Mouse (Mus musculus) central nervous system, embryonic 14 days (tissue): ENCODE measurements around the gene Bcan. TPM values are rescaled to one million over a fixed set of nuclear protein-coding genes. Genes with fewer than 3 reads are reported as not detected.

Experiments used
- polyA plus RNA-seq: library from polyadenylated mRNA; depleted of rRNA; stranded (reverse); fragments of >200 nt; gene quantifications from 2 replicates; pipeline ENCODE4 v1.2.3, GENCODE M21; 2012; rRNA removed

Gene Bcan
- polyA plus RNA-seq, result 53.5 and 58.6 TPM in 2 replicates

GRCm38 (mm10) chr3:88000181-88000580 lies at the start of gene Bcan:
TSS of gene Bcan (minus strand) at chr3:88000230.

GRCm38 (mm10) chr3:88042661-88043421 lies 42.8 kb upstream of the Bcan start, which contains the start of gene Gpatch4:
TSS of gene Gpatch4 (plus strand) at chr3:88043108.

GRCm38 (mm10) chr3:88027434-88028186 lies 27.6 kb upstream of the Bcan start, which contains the start of gene Hapln2:
TSS of gene Hapln2 (minus strand) at chr3:88027583.

GRCm38 (mm10) chr3:87970939-87971488 lies 29.0 kb downstream of the Bcan start, which contains the start of gene Nes:
TSS of gene Nes (plus strand) at chr3:87971078.

GRCm38 (mm10) chr3:87948378-87949265 lies 51.4 kb downstream of the Bcan start, which contains the start of gene Crabp2:
TSS of gene Crabp2 (plus strand) at chr3:87948666.

Other genes starting within 250 kb of the Bcan start
- 3.3 and 15.5 TPM in 2 replicates for gene Ntrk1, start 205.1 kb downstream of the Bcan start, polyA plus RNA-seq
- 2.1 and 3.5 TPM in 2 replicates for gene Insrr, start 203.3 kb downstream of the Bcan start, polyA plus RNA-seq
- 13.9 and 24.8 TPM in 2 replicates for gene Pear1, start 175.9 kb downstream of the Bcan start, polyA plus RNA-seq
- gene Sh2d2a, start 153.5 kb downstream of the Bcan start, polyA plus RNA-seq, result 0.01 TPM in 1 of 2 replicates, not detected in the other
- gene Prcc, start 114.6 kb downstream of the Bcan start, polyA plus RNA-seq, result 56.0 and 60.4 TPM in 2 replicates
- gene Hdgf, start 93.9 kb downstream of the Bcan start, polyA plus RNA-seq, result 184 and 192 TPM in 2 replicates
- 110 and 113 TPM in 2 replicates for gene Mrpl24, start 80.7 kb downstream of the Bcan start, polyA plus RNA-seq
- gene Isg20l2, start 69.9 kb downstream of the Bcan start, polyA plus RNA-seq, result 28.2 and 29.1 TPM in 2 replicates
- gene Rrnad1, start 69.5 kb downstream of the Bcan start, polyA plus RNA-seq, result 49.8 and 52.1 TPM in 2 replicates
- gene Crabp2, start 51.6 kb downstream of the Bcan start, polyA plus RNA-seq, result 42.6 and 66.3 TPM in 2 replicates
- 42.3 and 48.2 TPM in 2 replicates for gene Nes, start 29.2 kb downstream of the Bcan start, polyA plus RNA-seq
- 0.76 and 0.87 TPM in 2 replicates for gene Hapln2, start 27.4 kb upstream of the Bcan start, polyA plus RNA-seq
- gene Gpatch4, start 42.9 kb upstream of the Bcan start, polyA plus RNA-seq, result 16.2 and 17.5 TPM in 2 replicates
- gene Naxe, start 58.3 kb upstream of the Bcan start, polyA plus RNA-seq, result 95.1 and 96.9 TPM in 2 replicates
- 0.09 TPM in 1 of 2 replicates, not detected in the other for gene Ttc24, start 78.1 kb upstream of the Bcan start, polyA plus RNA-seq
- 14.2 and 15.2 TPM in 2 replicates for gene Iqgap3, start 81.7 kb upstream of the Bcan start, polyA plus RNA-seq
- 46.1 and 48.3 TPM in 2 replicates for gene Mef2d, start 142.1 kb upstream of the Bcan start, polyA plus RNA-seq